Mouse (Mus musculus): ENCODE results near the gene Pkp1.

The Pkp1 gene

DNA sequence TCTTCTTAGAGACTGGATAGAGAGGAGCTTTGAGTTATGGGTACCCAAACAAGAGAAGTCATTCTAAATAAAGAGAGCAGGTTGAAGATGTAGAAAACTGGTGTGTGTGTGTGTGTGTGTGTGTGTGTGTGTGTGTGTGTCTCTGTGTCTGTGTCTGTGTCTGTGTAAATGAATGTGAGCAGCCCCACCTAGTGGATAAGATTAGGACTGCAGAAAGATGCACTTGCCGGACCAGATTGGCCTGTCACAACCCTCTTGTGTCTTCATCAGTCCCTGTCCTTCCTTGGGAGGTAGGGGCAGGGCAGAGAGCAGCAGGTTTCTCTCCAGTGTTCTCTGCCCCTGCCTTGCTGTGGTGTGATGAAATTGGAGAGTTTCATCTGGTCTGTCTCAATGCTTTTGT lies 90.1 kb downstream of the Pkp1 start:
- no peak for DNase-seq (ENCODE audit: low read depth, low spot score)

DNA sequence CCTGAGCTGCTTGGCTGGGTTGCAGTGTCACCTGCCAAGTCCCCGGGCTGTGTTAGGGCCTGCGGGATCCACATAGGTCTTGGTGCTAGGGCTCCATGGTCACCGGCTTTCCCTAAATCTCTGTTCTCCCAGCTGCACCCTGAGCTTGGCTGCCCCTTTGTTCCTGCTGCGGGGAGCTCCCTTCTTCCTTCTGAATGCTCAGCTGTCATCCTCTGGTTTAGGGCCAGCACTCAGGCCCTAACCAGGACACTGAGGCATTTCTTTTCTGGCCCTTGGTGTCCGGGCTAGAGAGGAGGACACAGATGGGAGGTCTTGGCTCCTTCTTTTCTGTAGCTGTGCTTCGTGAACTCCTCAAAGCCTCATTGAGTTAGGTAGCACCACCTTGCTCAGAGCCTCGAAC lies 97.2 kb downstream of the Pkp1 start:
- DNase-seq (ENCODE audit: low read depth, low spot score), result no peak

Data from WW6 (cell line).